Mouse (Mus musculus): ENCODE data around the gene Pptc7. TPM values are rescaled to one million over a fixed set of nuclear protein-coding genes. Genes with fewer than 3 reads are reported as not detected.

Pptc7 gene
- polyA plus RNA-seq, 2 experiments: 8.9 to 11.5 TPM

DNA sequence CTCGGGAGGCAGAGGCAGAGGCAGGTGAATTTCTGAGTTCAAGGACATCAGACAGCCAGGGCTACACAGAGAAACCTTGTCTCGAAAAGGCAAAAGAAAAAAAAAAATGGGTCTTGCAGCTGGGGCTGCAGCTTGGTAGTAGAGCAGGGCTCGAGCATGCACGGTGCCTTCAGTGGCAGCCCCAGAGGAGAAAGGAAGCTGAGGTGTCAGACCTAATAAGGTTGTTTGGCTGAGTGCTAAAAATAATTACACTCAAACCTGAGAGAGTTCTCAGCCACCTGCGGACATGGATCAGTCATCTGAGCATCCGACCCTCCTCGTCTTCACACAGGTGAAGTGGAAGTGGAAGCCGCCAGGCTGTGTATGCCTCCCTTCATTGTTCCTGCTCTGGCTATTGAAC lies 26.5 kb downstream of the Pptc7 start:
- no peak for DNase-seq (ENCODE audit: low spot score)
- peaks cover 44% of the 10 kb centered on the region for H3K36me3 ChIP-seq (ENCODE audit: control insufficient read depth, insufficient read depth, low read length)
- H3K4me3 ChIP-seq (replicated peaks; ENCODE audit: low read length): no peak overlapping the region
- no peak for ATAC-seq (ENCODE audit: low FRiP score, low read depth)
- WGBS: 80% methylated on average over 8 of the region's 8 CpGs
- H3K4me2 ChIP-seq (replicated peaks; ENCODE audit: low read depth, low read length, severe bottlenecking): no peak overlapping the region
- H3K27ac ChIP-seq (replicated peaks; ENCODE audit: low read depth, low read length): no peak overlapping the region
- no peaks in the 10 kb centered on the region for H3K9me3 ChIP-seq (ENCODE audit: control insufficient read depth, low read length)
- TF ChIP-seq POLR2A (IDR thresholded peaks at IDR 0.05; ENCODE audit: borderline replicate concordance, extremely low read depth, insufficient read depth, insufficient read length): no peak
- no peaks in the 10 kb centered on the region for H3K27me3 ChIP-seq (ENCODE audit: control insufficient read depth, insufficient read depth, low read length)
- H3K9ac ChIP-seq (ENCODE audit: low read depth, low read length, severe bottlenecking): no peak overlapping the region
- 0 out of 2 replicates have a peak, but pooled peaks cover 4% of the 10 kb centered on the region for H3K4me1 ChIP-seq (ENCODE audit: control insufficient read depth, insufficient read depth, low read length)

DNA sequence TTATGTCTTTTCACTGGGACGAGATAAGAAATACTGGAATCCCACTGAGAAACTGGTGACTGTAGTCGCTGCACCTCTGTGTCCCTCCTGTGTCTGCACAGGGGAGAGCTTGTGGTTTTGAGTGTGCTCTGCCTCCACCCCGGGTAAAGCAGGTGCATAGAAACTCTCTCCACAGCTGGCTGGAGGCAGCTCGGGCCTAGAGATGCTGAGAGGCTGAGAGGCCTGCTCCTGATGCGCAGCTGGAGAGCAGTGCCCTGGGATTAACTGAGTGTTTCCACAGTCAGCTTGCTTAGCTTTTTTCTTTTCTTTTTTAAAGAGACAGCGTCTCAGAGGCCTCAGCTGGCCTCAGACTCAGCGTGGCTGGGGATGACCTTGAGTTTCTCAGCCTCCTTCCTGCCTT lies 27.5 kb downstream of the Pptc7 start:
- 70% methylated on average over 7 of the region's 7 CpGs for WGBS
- no peak for ATAC-seq (ENCODE audit: low FRiP score, low read depth)
- Histone ChIP-seq H3K36me3 (ENCODE audit: control insufficient read depth, insufficient read depth, low read length) (peaks cover 44% of the 10 kb centered on the region), H3K4me1 (ENCODE audit: control insufficient read depth, insufficient read depth, low read length) (0 out of 2 replicates have a peak, but pooled peaks cover 4% of the 10 kb centered on the region), H3K9me3 (ENCODE audit: control insufficient read depth, low read length) (no peaks in the 10 kb centered on the region), H3K4me3 (replicated peaks; ENCODE audit: low read length) (no peak overlapping the region), H3K9ac (ENCODE audit: low read depth, low read length, severe bottlenecking) (no peak overlapping the region), H3K4me2 (replicated peaks; ENCODE audit: low read depth, low read length, severe bottlenecking) (no peak overlapping the region), H3K27me3 (ENCODE audit: control insufficient read depth, insufficient read depth, low read length) (no peaks in the 10 kb centered on the region), H3K27ac (replicated peaks; ENCODE audit: low read depth, low read length) (no peak overlapping the region)
- no peak for TF ChIP-seq POLR2A (IDR thresholded peaks at IDR 0.05; ENCODE audit: borderline replicate concordance, extremely low read depth, insufficient read depth, insufficient read length)
- DNase-seq (ENCODE audit: low spot score): no peak

- H3K4me3 ChIP-seq (replicated peaks; ENCODE audit: low read length): no peak overlapping the region
- H3K9ac ChIP-seq (ENCODE audit: low read depth, low read length, severe bottlenecking): no peak overlapping the region
- no peaks in the 10 kb centered on the region for H3K27me3 ChIP-seq (ENCODE audit: control insufficient read depth, insufficient read depth, low read length)
- DNase-seq (ENCODE audit: low spot score) (no peak), ATAC-seq (ENCODE audit: low FRiP score, low read depth) (no peak)
- no peaks in the 10 kb centered on the region for H3K9me3 ChIP-seq (ENCODE audit: control insufficient read depth, low read length)
- 0 out of 2 replicates have a peak, but pooled peaks cover 4% of the 10 kb centered on the region for H3K4me1 ChIP-seq (ENCODE audit: control insufficient read depth, insufficient read depth, low read length)
- H3K4me2 ChIP-seq (replicated peaks; ENCODE audit: low read depth, low read length, severe bottlenecking): no peak overlapping the region
- TF ChIP-seq POLR2A (IDR thresholded peaks at IDR 0.05; ENCODE audit: borderline replicate concordance, extremely low read depth, insufficient read depth, insufficient read length): no peak
- no peak overlapping the region for H3K27ac ChIP-seq (replicated peaks; ENCODE audit: low read depth, low read length)
- whole genome bisulfite sequencing: 97% methylated on average over 4 of the region's 4 CpGs
- peaks cover 44% of the 10 kb centered on the region for H3K36me3 ChIP-seq (ENCODE audit: control insufficient read depth, insufficient read depth, low read length)
Measured at GRCm38 (mm10) chr5:122312346-122312745, 28.2 kb downstream of the Pptc7 start.

GRCm38 (mm10) chr5:122312942-122313684 lies 28.9 kb downstream of the Pptc7 start:
- H3K9me3 ChIP-seq (ENCODE audit: control insufficient read depth, low read length): no peaks in the 10 kb centered on the region
- TF ChIP-seq POLR2A (IDR thresholded peaks at IDR 0.05; ENCODE audit: borderline replicate concordance, extremely low read depth, insufficient read depth, insufficient read length): no peak
- DNase-seq (ENCODE audit: low spot score) (no peak), ATAC-seq (ENCODE audit: low FRiP score, low read depth) (no peak)
- 90% methylated on average over 17 of the region's 17 CpGs for whole genome bisulfite sequencing
- no peak overlapping the region for H3K4me2 ChIP-seq (replicated peaks; ENCODE audit: low read depth, low read length, severe bottlenecking)
- H3K27me3 ChIP-seq (ENCODE audit: control insufficient read depth, insufficient read depth, low read length): no peaks in the 10 kb centered on the region
- no peak overlapping the region for H3K9ac ChIP-seq (ENCODE audit: low read depth, low read length, severe bottlenecking)
- no peak overlapping the region for H3K4me3 ChIP-seq (replicated peaks; ENCODE audit: low read length)
- H3K27ac ChIP-seq (replicated peaks; ENCODE audit: low read depth, low read length): no peak overlapping the region
- peaks cover 43% of the 10 kb centered on the region for H3K36me3 ChIP-seq (ENCODE audit: control insufficient read depth, insufficient read depth, low read length)
- H3K4me1 ChIP-seq (ENCODE audit: control insufficient read depth, insufficient read depth, low read length): 0 out of 2 replicates have a peak, but pooled peaks cover 4% of the 10 kb centered on the region

DNA sequence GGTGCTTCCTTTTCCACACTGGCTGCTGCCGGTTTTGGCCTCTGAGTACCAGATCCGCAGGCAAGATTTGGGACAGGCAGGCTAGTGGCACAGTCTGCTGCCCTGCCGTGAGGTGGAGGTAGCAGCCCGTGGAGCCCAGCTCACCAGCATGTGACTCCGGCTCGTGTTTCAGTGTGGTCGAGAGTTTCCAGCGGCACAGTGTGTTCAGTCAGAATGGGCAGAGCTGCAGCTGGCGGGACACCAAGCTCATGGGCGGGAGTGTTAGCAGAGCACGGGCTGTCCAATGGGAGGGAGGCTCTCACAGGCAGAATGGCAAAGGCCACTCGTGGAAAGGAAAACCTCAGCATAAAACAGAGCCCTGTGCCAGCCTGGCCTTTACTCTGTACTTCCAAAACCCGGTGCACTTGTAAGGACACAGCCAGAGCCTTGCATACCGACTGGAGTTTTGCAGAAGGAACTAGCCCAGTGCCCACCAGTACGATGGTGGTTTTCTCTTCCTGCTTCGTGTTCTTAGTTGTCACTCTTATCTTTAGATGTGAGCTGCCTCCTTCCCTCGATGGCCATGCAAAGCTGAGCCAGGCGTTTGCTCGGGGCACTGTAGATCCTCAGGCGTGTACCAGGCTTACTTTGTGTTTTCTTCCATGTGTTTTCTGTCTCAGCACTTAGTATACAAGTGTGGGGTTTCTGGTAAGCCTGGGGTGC lies 31.0 kb downstream of the Pptc7 start:
- 69% methylated on average over 20 of the region's 20 CpGs for WGBS
- H3K27ac ChIP-seq (replicated peaks; ENCODE audit: low read depth, low read length): no peak overlapping the region
- H3K4me3 ChIP-seq (replicated peaks; ENCODE audit: low read length): no peak overlapping the region

More for the DNA sequence above, 31.0 kb downstream of the Pptc7 start:
- TF ChIP-seq POLR2A (IDR thresholded peaks at IDR 0.05; ENCODE audit: borderline replicate concordance, extremely low read depth, insufficient read depth, insufficient read length): no peak
- peak; percentile 64 for DNase-seq (ENCODE audit: low spot score)
- H3K9ac ChIP-seq (ENCODE audit: low read depth, low read length, severe bottlenecking): no peak overlapping the region
- H3K27me3 ChIP-seq (ENCODE audit: control insufficient read depth, insufficient read depth, low read length): no peaks in the 10 kb centered on the region
- H3K4me2 ChIP-seq (replicated peaks; ENCODE audit: low read depth, low read length, severe bottlenecking): no peak overlapping the region
- H3K9me3 ChIP-seq (ENCODE audit: control insufficient read depth, low read length): no peaks in the 10 kb centered on the region
- H3K36me3 ChIP-seq (ENCODE audit: control insufficient read depth, insufficient read depth, low read length): peaks cover 37% of the 10 kb centered on the region
- H3K4me1 ChIP-seq (ENCODE audit: control insufficient read depth, insufficient read depth, low read length): peaks cover 7% of the 10 kb centered on the region; the same call in 1 of the 2 replicates
- peak; percentile 74 for ATAC-seq (ENCODE audit: low FRiP score, low read depth)

All from limb, embryonic 14.5 days (tissue).